Mouse (Mus musculus) frontal cortex, postnatal 25 days (tissue): ENCODE data around the gene Twnk.

ENCODE experiments used
- DNase-seq, 2 experiments: peaks; one replicate each; pipeline ENCODE4 v3.0.0; 2022; ENCODE audit warnings: low spot score in 2 of 2

Gene Twnk

GRCm38 (mm10) chr19:45005444-45005843 is at the start of gene Twnk:
Twnk (plus strand) TSS chr19:45005663.
- no peak for DNase-seq

- no peak for DNase-seq
Observed at GRCm38 (mm10) chr19:44959633-44960032, 45.8 kb upstream of the Twnk start.

- no peak for DNase-seq
Observed at GRCm38 (mm10) chr19:44965978-44966377, 39.5 kb upstream of the Twnk start.

- no peak for DNase-seq
Observed at GRCm38 (mm10) chr19:44968329-44968728, 37.1 kb upstream of the Twnk start.

- DNase-seq = no peak
Observed at GRCm38 (mm10) chr19:44976636-44977035, 28.8 kb upstream of the Twnk start.

- no peak for DNase-seq
Observed at GRCm38 (mm10) chr19:44977148-44977547, 28.3 kb upstream of the Twnk start.

GRCm38 (mm10) chr19:44980787-44981186 is 24.7 kb upstream of the Twnk start:
- DNase-seq = no peak

- DNase-seq = no peak
Observed at GRCm38 (mm10) chr19:44982477-44983115, 22.9 kb upstream of the Twnk start.

- DNase-seq = no peak
Observed at GRCm38 (mm10) chr19:44983366-44983765, 22.1 kb upstream of the Twnk start.

- DNase-seq = no peak
Observed at GRCm38 (mm10) chr19:44984420-44984819, 21.0 kb upstream of the Twnk start.

GRCm38 (mm10) chr19:44985159-44985988 is 20.1 kb upstream of the Twnk start:
- no peak for DNase-seq

GRCm38 (mm10) chr19:44987004-44987403 is 18.5 kb upstream of the Twnk start:
- no peak for DNase-seq

- no peak for DNase-seq
Observed at GRCm38 (mm10) chr19:44987851-44988250, 17.6 kb upstream of the Twnk start.

GRCm38 (mm10) chr19:44988321-44988720 is 17.1 kb upstream of the Twnk start:
- DNase-seq = no peak

GRCm38 (mm10) chr19:44988831-44989566 is 16.5 kb upstream of the Twnk start, which contains the start of gene Sema4g:
Sema4g (plus strand) TSS chr19:44989101.
- no peak for DNase-seq

- DNase-seq = no peak
Observed at GRCm38 (mm10) chr19:44989567-44990495, 15.6 kb upstream of the Twnk start.

- DNase-seq = no peak
Observed at GRCm38 (mm10) chr19:44991031-44991430, 14.4 kb upstream of the Twnk start.

- DNase-seq = no peak
Observed at GRCm38 (mm10) chr19:44992246-44992645, 13.2 kb upstream of the Twnk start.

- DNase-seq = no peak
Observed at GRCm38 (mm10) chr19:44992712-44993111, 12.8 kb upstream of the Twnk start.

GRCm38 (mm10) chr19:44997786-44998185 is 7.7 kb upstream of the Twnk start:
- DNase-seq = no peak

- no peak for DNase-seq
Observed at GRCm38 (mm10) chr19:44999647-45000046, 5.8 kb upstream of the Twnk start.
